ENCODE assay signal across 13 mouse cellular contexts in the genomic region with DNA sequence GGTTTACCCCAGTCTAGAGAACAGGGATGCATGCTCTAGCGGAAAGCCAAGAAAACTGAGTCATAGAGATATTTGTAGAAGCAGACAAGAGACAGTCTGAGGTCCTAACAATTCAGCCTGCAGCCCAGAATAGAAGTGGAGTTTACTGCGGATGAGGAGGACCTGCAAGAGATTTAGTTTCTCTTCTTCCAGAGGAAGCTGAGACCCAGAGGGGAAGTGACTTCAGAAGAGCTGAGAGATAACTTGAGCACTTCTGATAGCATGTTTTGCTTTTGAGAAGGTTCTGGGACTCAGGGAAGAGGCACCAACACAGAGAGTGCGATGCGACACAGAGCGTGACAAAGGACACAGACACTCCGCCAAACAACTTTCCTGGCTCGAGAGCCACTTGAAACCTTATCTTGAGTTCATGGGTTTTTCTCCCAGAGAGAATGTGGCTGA. TPM values are rescaled to one million over a fixed set of nuclear protein-coding genes. Genes with fewer than 3 reads are reported as not detected.
DNase-seq lines count a peak whose midpoint lies in the region; ATAC-seq lines count a peak whose summit lies in the region.
"Had no signal": no experiment of that assay in that cellular context is flagged by ENCODE, and none has a peak within 500 bp of the region (broad histone marks: within the 10 kb centered on the region; RNA-seq: fewer than 3 reads in every experiment).

No protein-coding gene starts in this region.

- no peak overlapping the region for H3K9ac ChIP-seq in neural tube, embryonic 13.5 days
- H3K9ac ChIP-seq in neural tube, embryonic 15.5 days (replicated peaks) = no peak overlapping the region
- H3K9ac ChIP-seq in liver, embryonic 13.5 days = 0 out of 2 replicates have a peak overlapping the region, but pooled peaks have one; percentile 9
- no peak overlapping the region for H3K9ac ChIP-seq in midbrain, embryonic 13.5 days (replicated peaks)
- no peak overlapping the region for H3K9ac ChIP-seq in midbrain, embryonic 15.5 days

- no peak overlapping the region for H3K4me2 ChIP-seq in neural tube, embryonic 13.5 days
- H3K4me2 ChIP-seq in neural tube, embryonic 15.5 days = no peak overlapping the region
- peak overlapping the region; percentile 42 for H3K4me2 ChIP-seq in liver, embryonic 13.5 days
- no peak overlapping the region for H3K4me2 ChIP-seq in midbrain, embryonic 13.5 days (replicated peaks)
- H3K4me2 ChIP-seq in midbrain, embryonic 15.5 days = no peak overlapping the region

- peaks cover 6% of the 10 kb centered on the region; the same call in 1 of the 2 replicates for H3K27me3 ChIP-seq in neural tube, embryonic 13.5 days
- H3K27me3 ChIP-seq in neural tube, embryonic 15.5 days (replicated peaks) = no peaks in the 10 kb centered on the region
- no peaks in the 10 kb centered on the region for H3K27me3 ChIP-seq in liver, embryonic 13.5 days
- no peaks in the 10 kb centered on the region for H3K27me3 ChIP-seq in midbrain, embryonic 13.5 days
- no peaks in the 10 kb centered on the region for H3K27me3 ChIP-seq in midbrain, embryonic 15.5 days (replicated peaks)
- H3K27me3 ChIP-seq: Patski had no signal

- 79% methylated on average over 7 of the region's 7 CpGs for WGBS in neural tube, embryonic 13.5 days
- 86% methylated on average over 7 of the region's 7 CpGs for WGBS in neural tube, embryonic 15.5 days
- 21% methylated on average over 7 of the region's 7 CpGs for WGBS in liver, embryonic 13.5 days (ENCODE audit: insufficient replicate concordance)
- WGBS in midbrain, embryonic 13.5 days = 84% methylated on average over 7 of the region's 7 CpGs
- 78% methylated on average over 7 of the region's 7 CpGs for WGBS in midbrain, embryonic 15.5 days

- no peak for ATAC-seq in neural tube, embryonic 13.5 days (ENCODE audit: low read depth)
- ATAC-seq in neural tube, embryonic 15.5 days (ENCODE audit: low FRiP score) = no peak
- ATAC-seq in liver, embryonic 13.5 days (ENCODE audit: low read depth) = no peak
- no peak for ATAC-seq in midbrain, embryonic 13.5 days
- no peak for ATAC-seq in midbrain, embryonic 15.5 days (replicated peaks)
- ATAC-seq: Patski had no signal

- H3K4me1 ChIP-seq in neural tube, embryonic 13.5 days (replicated peaks) = peaks cover 40% of the 10 kb centered on the region
- 0 out of 2 replicates have a peak, but pooled peaks cover 4% of the 10 kb centered on the region for H3K4me1 ChIP-seq in neural tube, embryonic 15.5 days
- peaks cover 77% of the 10 kb centered on the region for H3K4me1 ChIP-seq in liver, embryonic 13.5 days (replicated peaks)
- H3K4me1 ChIP-seq in midbrain, embryonic 13.5 days (replicated peaks) = peaks cover 25% of the 10 kb centered on the region
- 0 out of 2 replicates have a peak, but pooled peaks cover 5% of the 10 kb centered on the region for H3K4me1 ChIP-seq in midbrain, embryonic 15.5 days

- H3K36me3 ChIP-seq in neural tube, embryonic 13.5 days = peaks cover 11% of the 10 kb centered on the region
- peaks cover 5% of the 10 kb centered on the region; the same call in 1 of the 2 replicates for H3K36me3 ChIP-seq in neural tube, embryonic 15.5 days
- H3K36me3 ChIP-seq in liver, embryonic 13.5 days = 0 out of 2 replicates have a peak, but pooled peaks cover 3% of the 10 kb centered on the region
- H3K36me3 ChIP-seq in midbrain, embryonic 13.5 days = peaks cover 15% of the 10 kb centered on the region
- H3K36me3 ChIP-seq in midbrain, embryonic 15.5 days (replicated peaks) = no peaks in the 10 kb centered on the region
- H3K36me3 ChIP-seq: limb, embryonic 10.5 days had no signal

- H3K4me3 ChIP-seq in neural tube, embryonic 13.5 days = no peak overlapping the region
- no peak overlapping the region for H3K4me3 ChIP-seq in neural tube, embryonic 15.5 days (replicated peaks)
- H3K4me3 ChIP-seq in liver, embryonic 13.5 days (replicated peaks) = no peak overlapping the region
- no peak overlapping the region for H3K4me3 ChIP-seq in midbrain, embryonic 13.5 days (replicated peaks)
- H3K4me3 ChIP-seq in midbrain, embryonic 15.5 days = no peak overlapping the region
- H3K4me3 ChIP-seq: limb, embryonic 10.5 days had no signal

- peak; percentile 45 for DNase-seq in gastrocnemius, adult 18-20 months (ENCODE audit: low spot score)
- DNase-seq in gastrocnemius, postnatal 10 days = no peak
- no peak for DNase-seq in liver, embryonic 13.5 days
- DNase-seq in skeletal muscle tissue, adult 2 months (ENCODE audit: low read depth, low spot score) = peak; percentile 10
- DNase-seq: B cell, adult 2 months; kidney, adult 8-10 months had no signal

- 0 out of 2 replicates have a peak overlapping the region, but pooled peaks have one; percentile 23 for H3K27ac ChIP-seq in neural tube, embryonic 13.5 days (replicated peaks)
- no peak overlapping the region for H3K27ac ChIP-seq in neural tube, embryonic 15.5 days (replicated peaks)
- peak overlapping the region; percentile 69 for H3K27ac ChIP-seq in liver, embryonic 13.5 days
- H3K27ac ChIP-seq in midbrain, embryonic 13.5 days = no peak overlapping the region
- H3K27ac ChIP-seq in midbrain, embryonic 15.5 days = no peak overlapping the region
- H3K27ac ChIP-seq: limb, embryonic 10.5 days; stomach, postnatal 0 days had no signal

- no peaks in the 10 kb centered on the region for H3K9me3 ChIP-seq in neural tube, embryonic 13.5 days
- H3K9me3 ChIP-seq in neural tube, embryonic 15.5 days (replicated peaks) = no peaks in the 10 kb centered on the region
- no peaks in the 10 kb centered on the region for H3K9me3 ChIP-seq in liver, embryonic 13.5 days (replicated peaks)
- no peaks in the 10 kb centered on the region for H3K9me3 ChIP-seq in midbrain, embryonic 13.5 days
- H3K9me3 ChIP-seq in midbrain, embryonic 15.5 days = no peaks in the 10 kb centered on the region
- H3K9me3 ChIP-seq: limb, embryonic 10.5 days had no signal

RNA-seq across cellular contexts. Expression of a gene that starts 21.4 kb away (rescaled TPM):
- total RNA-seq in gastrocnemius, adult 18-20 months (2021) = 1 to 10 TPM in 1 of 2 experiments, under 1 TPM in 1; 0.98 to 1.5 TPM
- total RNA-seq in gastrocnemius, postnatal 10 days (2021) = 1 to 10 TPM; 1.6 to 2.1 TPM
- 2.4 and 3.9 TPM in 2 replicates for polyA plus RNA-seq in neural tube, embryonic 13.5 days (2015; fragmentation: Nextera tagmentation; extraction: Ambion mirVana)
- polyA plus RNA-seq in neural tube, embryonic 15.5 days (2015; fragmentation: Nextera tagmentation; extraction: Ambion mirVana) = 5.2 and 10.5 TPM in 2 replicates
- polyA plus RNA-seq in liver, embryonic 13.5 days (2015; fragmentation: Nextera tagmentation; extraction: Ambion mirVana) = 6.5 and 6.7 TPM in 2 replicates
- polyA plus RNA-seq in midbrain, embryonic 13.5 days (2015; fragmentation: Nextera tagmentation; extraction: Ambion mirVana) = 2.0 and 3.4 TPM in 2 replicates
- 3.8 and 5.2 TPM in 2 replicates for polyA plus RNA-seq in midbrain, embryonic 15.5 days (2015; fragmentation: Nextera tagmentation; extraction: Ambion mirVana)

RNA-seq across cellular contexts. Expression of a gene that starts 21.9 kb away (rescaled TPM):
- total RNA-seq in gastrocnemius, adult 18-20 months (2021) = 10 to 100 TPM in 1 of 2 experiments, 1 to 10 TPM in 1; 9.1 to 17.4 TPM
- 10 to 100 TPM; 14.0 to 14.7 TPM for total RNA-seq in gastrocnemius, postnatal 10 days (2021)
- polyA plus RNA-seq in neural tube, embryonic 13.5 days (2015; fragmentation: Nextera tagmentation; extraction: Ambion mirVana) = 30.0 and 34.4 TPM in 2 replicates
- polyA plus RNA-seq in neural tube, embryonic 15.5 days (2015; fragmentation: Nextera tagmentation; extraction: Ambion mirVana) = 23.0 and 25.6 TPM in 2 replicates
- 14.3 and 17.8 TPM in 2 replicates for polyA plus RNA-seq in liver, embryonic 13.5 days (2015; fragmentation: Nextera tagmentation; extraction: Ambion mirVana)
- polyA plus RNA-seq in midbrain, embryonic 13.5 days (2015; fragmentation: Nextera tagmentation; extraction: Ambion mirVana) = 37.5 and 44.7 TPM in 2 replicates
- polyA plus RNA-seq in midbrain, embryonic 15.5 days (2015; fragmentation: Nextera tagmentation; extraction: Ambion mirVana) = 30.9 and 31.1 TPM in 2 replicates

Comparison
In these comparisons a context has a peak if more than half of its experiments do, and no peak if none do; other contexts are left out.
1. DNase-seq: peak in gastrocnemius, adult 18-20 months (single experiment) and skeletal muscle tissue, adult 2 months (single experiment); none in gastrocnemius, postnatal 10 days (single experiment) and liver, embryonic 13.5 days (single experiment).
2. H3K27ac ChIP-seq: peak in neural tube, embryonic 13.5 days (single experiment) and liver, embryonic 13.5 days (single experiment); none in neural tube, embryonic 15.5 days (single experiment), midbrain, embryonic 13.5 days (single experiment) and midbrain, embryonic 15.5 days (single experiment).